Mouse (Mus musculus) bone marrow, adult 2 months (tissue): ENCODE data around the gene Rdh9.
"Not testable (repeated sequence)": the region's sequence is repeated elsewhere in the genome, so short reads cannot be mapped to it uniquely, and the experiment has no call there.

Experiments
- CTCF ChIP-seq: fragments of 200-500 bp; IDR thresholded peaks from 2 replicates; pipeline ENCODE4 v1.5.1; 2011; ENCODE audit warnings: low read length, control low read depth; ENCODE audit not compliant: control insufficient read depth, insufficient read depth
- POLR2A ChIP-seq: fragments of 200-500 bp; IDR thresholded peaks from 2 replicates; pipeline ENCODE4 v1.6.1; 2011; ENCODE audit warnings: low read depth, mild to moderate bottlenecking, control low read depth, low read length, borderline replicate concordance; ENCODE audit not compliant: control insufficient read depth

DNA sequence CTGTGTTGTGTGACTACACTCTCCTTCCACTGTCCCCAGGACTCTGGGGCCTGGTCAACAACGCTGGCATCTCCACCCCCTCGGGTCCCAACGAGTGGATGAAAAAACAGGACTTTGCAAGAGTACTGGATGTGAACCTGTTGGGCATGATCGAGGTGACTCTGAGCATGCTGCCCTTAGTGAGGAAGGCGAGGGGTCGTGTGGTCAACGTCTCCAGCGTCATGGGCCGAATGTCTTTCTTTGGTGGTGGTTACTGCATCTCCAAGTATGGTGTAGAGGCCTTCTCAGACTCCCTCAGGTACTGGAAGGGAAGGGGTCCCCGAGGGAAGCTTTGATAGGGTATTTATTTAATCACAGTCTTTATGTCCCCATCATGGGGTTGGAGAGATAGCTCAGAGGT lies 13.3 kb upstream of the Rdh9 start:
- TF ChIP-seq CTCF, POLR2A: not testable (repeated sequence)
